Mouse (Mus musculus) liver, adult 2 months (tissue): ENCODE measurements around the gene Cst13. TPM values are rescaled to one million over a fixed set of nuclear protein-coding genes. Genes with fewer than 3 reads are reported as not detected.

Experiments
- DNase-seq: peaks from one replicate; pipeline ENCODE4 v3.0.0-alpha.2; 2011; ENCODE audit warnings: low read depth, low spot score; ENCODE audit errors: extremely low read depth
- H3K27ac ChIP-seq: fragments of 200-500 bp; replicated peaks from 2 replicates; pipeline ENCODE4 v1.5.1; 2012; ENCODE audit warnings: low read depth, mild to moderate bottlenecking, control low read depth, inconsistent platforms, low read length; ENCODE audit not compliant: insufficient read depth
- H3K27me3 ChIP-seq: fragments of 200-500 bp; 2 replicates; pipeline ENCODE4 v1.6.1; 2012; ENCODE audit warnings: mild to moderate bottlenecking, moderate library complexity, low read length, inconsistent platforms; ENCODE audit not compliant: control insufficient read depth, insufficient read depth
- H3K36me3 ChIP-seq: fragments of 200-500 bp; 2 replicates; pipeline ENCODE4 v1.6.1; 2012; ENCODE audit warnings: low read length, inconsistent platforms; ENCODE audit not compliant: control insufficient read depth, insufficient read depth
- H3K4me1 ChIP-seq: fragments of 200-500 bp; 2 replicates; pipeline ENCODE4 v1.6.1; 2011; ENCODE audit warnings: low read length; ENCODE audit not compliant: control insufficient read depth, insufficient read depth
- H3K4me3 ChIP-seq: fragments of 200-500 bp; 2 replicates; pipeline ENCODE4 v1.5.1; 2011; ENCODE audit warnings: low read depth, mild to moderate bottlenecking, control low read depth, low read length, moderate library complexity; ENCODE audit not compliant: insufficient read depth
- H3K79me2 ChIP-seq: fragments of 200-500 bp; 2 replicates; pipeline ENCODE4 v1.6.1; 2012; ENCODE audit warnings: inconsistent platforms, mild to moderate bottlenecking, low read length, moderate library complexity; ENCODE audit not compliant: control insufficient read depth, insufficient read depth
- H3K9ac ChIP-seq: fragments of 200-500 bp; 2 replicates; pipeline ENCODE4 v1.6.1; 2012; ENCODE audit warnings: low read depth, mild to moderate bottlenecking, control low read depth, inconsistent platforms, low read length
- CTCF ChIP-seq: fragments of 200-500 bp; IDR thresholded peaks from 2 replicates; pipeline ENCODE4 v1.5.1; 2011; ENCODE audit warnings: low read depth, low read length, control low read depth
- POLR2A ChIP-seq: fragments of 200-500 bp; IDR thresholded peaks from 2 replicates; pipeline ENCODE4 v1.6.1; 2011; ENCODE audit warnings: low read length, control low read depth; ENCODE audit not compliant: insufficient read depth; ENCODE audit errors: extremely low read depth
- WGBS: fragments of 180-500 bp; shearing (Covaris S2); methylation state at CpG from one replicate; pipeline ENCODE4 v1.1.7; 2018; 5-methylcytosine and 5-hydroxymethylcytosine counted together
- polyA plus RNA-seq: library from polyadenylated mRNA; depleted of rRNA; stranded (reverse); fragments of >200 nt; gene quantifications from 2 replicates; pipeline ENCODE4 v1.2.3, GENCODE M21; 2012; rRNA removed
- total RNA-seq: library from RNA; depleted of rRNA; stranded (reverse); fragments of >200 nt; gene quantifications from 2 replicates; pipeline ENCODE4 v1.2.3, GENCODE M21; 2014; rRNA removed

The Cst13 gene
- total and polyA plus RNA-seq, 2 experiments = not detected

DNA sequence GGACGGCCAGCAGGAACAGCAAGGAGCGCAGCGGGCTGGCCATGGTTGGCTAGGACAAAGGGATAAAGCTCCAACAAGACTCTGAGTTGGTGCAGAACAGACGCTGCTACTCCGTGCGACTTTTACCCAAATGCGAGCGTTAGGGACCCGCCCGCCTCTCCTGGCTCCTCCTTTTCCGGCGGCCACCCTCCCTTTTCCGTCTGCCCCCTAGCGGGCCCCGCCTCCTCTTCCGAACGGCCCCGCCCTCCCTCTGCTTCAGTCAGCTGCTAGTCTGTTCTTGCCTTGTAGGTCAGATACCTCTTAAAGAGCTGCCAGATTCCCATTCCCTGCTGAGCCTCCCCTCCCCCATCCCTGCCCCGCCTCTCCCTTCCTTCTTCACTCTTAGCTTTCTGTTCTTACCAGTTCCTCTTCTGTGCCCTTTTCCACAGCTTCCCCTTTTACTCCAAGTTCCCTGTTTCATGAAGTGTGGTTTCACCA is 55.5 kb downstream of the Cst13 start, which contains the start of gene Cst3:
Gene Cst3 (minus strand): TSS at position 358 of the 477 bp plus-strand sequence.
- peak; percentile 83 for DNase-seq
- H3K9ac ChIP-seq = peak within 1 kb of the TSS; percentile 77

DNA sequence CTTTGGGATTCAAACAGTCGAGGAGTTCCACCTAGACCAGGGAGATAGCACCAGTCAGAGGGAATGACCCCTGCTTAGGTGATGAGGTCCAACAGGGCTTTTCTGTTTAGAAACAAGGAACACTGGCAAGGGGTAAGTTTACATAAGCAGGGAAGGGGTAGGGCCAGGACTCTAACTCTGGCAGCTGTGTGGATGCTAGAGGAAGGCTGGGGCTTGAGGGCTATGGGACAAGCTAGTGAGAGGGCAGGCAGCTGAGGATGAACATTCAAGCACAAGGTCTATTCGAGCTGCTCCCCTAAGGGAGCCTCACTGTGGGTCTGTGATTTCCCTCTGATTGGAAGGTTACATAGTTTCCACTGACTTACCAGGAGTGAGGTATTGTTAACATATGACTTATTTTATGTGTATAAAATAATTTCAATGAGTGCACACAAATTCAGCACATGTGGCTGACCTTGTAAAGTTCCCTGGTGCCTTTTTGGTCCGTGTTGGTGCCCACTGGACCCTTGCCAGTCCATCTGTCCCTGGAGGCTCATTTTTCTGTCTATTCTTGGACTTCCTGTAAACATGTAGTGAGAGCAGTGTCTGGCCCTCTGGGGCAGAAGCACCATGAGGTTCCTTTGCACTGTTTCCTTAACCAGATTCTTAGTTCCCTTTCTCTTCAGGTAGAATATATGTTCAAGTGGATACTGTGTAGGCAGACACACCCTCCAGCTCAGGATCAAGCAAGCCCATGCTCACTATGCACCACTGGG is 57.3 kb downstream of the Cst13 start:
- peak overlapping the region; percentile 15; the same call in 1 of the 2 replicates for H3K27ac ChIP-seq
- DNase-seq = peak; percentile 40
- peaks cover 7% of the 10 kb centered on the region; the same call in 1 of the 2 replicates for H3K4me1 ChIP-seq
- peaks cover 4% of the 10 kb centered on the region for H3K36me3 ChIP-seq
- TF ChIP-seq CTCF = no peak
- TF ChIP-seq POLR2A = no peak
- H3K79me2 ChIP-seq = no peaks in the 10 kb centered on the region
- WGBS = 25% methylated on average over 3 of the region's 3 CpGs
- H3K4me3 ChIP-seq = no peak overlapping the region
- H3K9ac ChIP-seq = no peak overlapping the region
- no peaks in the 10 kb centered on the region for H3K27me3 ChIP-seq

More for the DNA sequence above, 55.5 kb downstream of the Cst13 start, which contains the start of gene Cst3:
- no peak for TF ChIP-seq CTCF
- peak; percentile 42; the same call in 1 of the 2 replicates for TF ChIP-seq POLR2A
- no peaks in the 10 kb centered on the region for H3K27me3 ChIP-seq
- WGBS = 1% methylated on average over 19 of the region's 19 CpGs
- H3K36me3 ChIP-seq = peaks cover 7% of the 10 kb centered on the region
- peaks cover 7% of the 10 kb centered on the region; the same call in 1 of the 2 replicates for H3K4me1 ChIP-seq
- peak within 1 kb of the TSS; percentile 79 for H3K4me3 ChIP-seq
- peak within 1 kb of the TSS; percentile 63 for H3K27ac ChIP-seq
- no peaks in the 10 kb centered on the region for H3K79me2 ChIP-seq

- no peaks in the 10 kb centered on the region for H3K36me3 ChIP-seq
- TF ChIP-seq POLR2A (no peak), CTCF (no peak)
- H3K9ac ChIP-seq = no peak overlapping the region
- no peaks in the 10 kb centered on the region for H3K27me3 ChIP-seq
- H3K79me2 ChIP-seq = no peaks in the 10 kb centered on the region
- H3K4me1 ChIP-seq = peaks cover 5% of the 10 kb centered on the region; the same call in 1 of the 2 replicates
- 24% methylated on average over 2 of the region's 2 CpGs for WGBS
- H3K27ac ChIP-seq = peak overlapping the region; percentile 45; the same call in 1 of the 2 replicates
- DNase-seq = no peak
- H3K4me3 ChIP-seq = no peak overlapping the region
These were observed 58.8 kb downstream of the Cst13 start for GRCm38 (mm10) chr2:148878641-148879130.

GRCm38 (mm10) chr2:148879199-148879598 is 59.3 kb downstream of the Cst13 start:
- no peak overlapping the region for H3K9ac ChIP-seq
- H3K27me3 ChIP-seq = no peaks in the 10 kb centered on the region
- H3K79me2 ChIP-seq = no peaks in the 10 kb centered on the region
- no peak overlapping the region for H3K4me3 ChIP-seq
- no peaks in the 10 kb centered on the region for H3K36me3 ChIP-seq
- peak overlapping the region; percentile 22 for H3K27ac ChIP-seq
- peaks cover 2% of the 10 kb centered on the region; the same call in 1 of the 2 replicates for H3K4me1 ChIP-seq
- WGBS = 78% methylated on average over 1 of the region's 1 CpGs
- DNase-seq = no peak
- TF ChIP-seq POLR2A (no peak), CTCF (no peak)

Other genes starting within 250 kb of the Cst13 start
- 10.3 and 13.0 TPM in 2 replicates for gene Nxt1, start 147.5 kb upstream of the Cst13 start, total RNA-seq
- gene Nxt1, start 147.5 kb upstream of the Cst13 start, polyA plus RNA-seq = 11.7 and 15.0 TPM in 2 replicates
- 49.8 and 52.2 TPM in 2 replicates for gene Gzf1, start 139.1 kb upstream of the Cst13 start, total RNA-seq
- gene Gzf1, start 139.1 kb upstream of the Cst13 start, polyA plus RNA-seq = 13.7 and 13.9 TPM in 2 replicates
- gene Napb, start 87.6 kb upstream of the Cst13 start, total RNA-seq = 1.7 TPM in 2 replicates
- gene Napb, start 87.6 kb upstream of the Cst13 start, polyA plus RNA-seq = 0.54 and 0.57 TPM in 2 replicates
- gene Cstl1, start 69.7 kb upstream of the Cst13 start, total RNA-seq = not detected in 2 replicates
- gene Cstl1, start 69.7 kb upstream of the Cst13 start, polyA plus RNA-seq = not detected in 2 replicates
- gene Cst11, start 48.6 kb upstream of the Cst13 start, total RNA-seq = not detected in 2 replicates
- gene Cst11, start 48.6 kb upstream of the Cst13 start, polyA plus RNA-seq = not detected in 2 replicates
- not detected in 2 replicates for gene 8030411F24Rik, start 38.1 kb upstream of the Cst13 start, total RNA-seq
- not detected in 2 replicates for gene 8030411F24Rik, start 38.1 kb upstream of the Cst13 start, polyA plus RNA-seq
- not detected in 2 replicates for gene Cst12, start 30.7 kb upstream of the Cst13 start, total RNA-seq
- not detected in 2 replicates for gene Cst12, start 30.7 kb upstream of the Cst13 start, polyA plus RNA-seq
- not detected in 2 replicates for gene Cst8, start 21.3 kb upstream of the Cst13 start, total RNA-seq
- not detected in 2 replicates for gene Cst8, start 21.3 kb upstream of the Cst13 start, polyA plus RNA-seq
- gene Cst9, start 15.1 kb downstream of the Cst13 start, total RNA-seq = not detected in 2 replicates
- gene Cst9, start 15.1 kb downstream of the Cst13 start, polyA plus RNA-seq = not detected in 2 replicates
- gene 9230104L09Rik, start 45.0 kb downstream of the Cst13 start, total RNA-seq = 0.20 TPM in 1 of 2 replicates, not detected in the other
- gene 9230104L09Rik, start 45.0 kb downstream of the Cst13 start, polyA plus RNA-seq = not detected in 2 replicates
- gene Cst3, start 55.6 kb downstream of the Cst13 start, total RNA-seq = 251 and 282 TPM in 2 replicates
- 436 and 441 TPM in 2 replicates for gene Cst3, start 55.6 kb downstream of the Cst13 start, polyA plus RNA-seq
- gene Gm1330, start 183.2 kb downstream of the Cst13 start, total RNA-seq = not detected in 2 replicates
- not detected in 2 replicates for gene Gm1330, start 183.2 kb downstream of the Cst13 start, polyA plus RNA-seq
- gene Gm10750, start 197.2 kb downstream of the Cst13 start, total RNA-seq = not detected in 2 replicates
- gene Gm10750, start 197.2 kb downstream of the Cst13 start, polyA plus RNA-seq = not detected in 2 replicates